Mouse (Mus musculus) bone marrow macrophage, adult 2 months (primary cell): ENCODE measurements around the gene Sema4a.

Source experiments
- CTCF ChIP-seq: IDR thresholded peaks from 2 replicates; pipeline ENCODE4 v1.5.1; 2012; ENCODE audit warnings: low read depth, mild to moderate bottlenecking, low read length, moderate library complexity
- POLR2A ChIP-seq: IDR thresholded peaks from 2 replicates; pipeline ENCODE4 v1.6.1; 2012; ENCODE audit warnings: mild to moderate bottlenecking, low read depth, low read length, borderline replicate concordance

DNA sequence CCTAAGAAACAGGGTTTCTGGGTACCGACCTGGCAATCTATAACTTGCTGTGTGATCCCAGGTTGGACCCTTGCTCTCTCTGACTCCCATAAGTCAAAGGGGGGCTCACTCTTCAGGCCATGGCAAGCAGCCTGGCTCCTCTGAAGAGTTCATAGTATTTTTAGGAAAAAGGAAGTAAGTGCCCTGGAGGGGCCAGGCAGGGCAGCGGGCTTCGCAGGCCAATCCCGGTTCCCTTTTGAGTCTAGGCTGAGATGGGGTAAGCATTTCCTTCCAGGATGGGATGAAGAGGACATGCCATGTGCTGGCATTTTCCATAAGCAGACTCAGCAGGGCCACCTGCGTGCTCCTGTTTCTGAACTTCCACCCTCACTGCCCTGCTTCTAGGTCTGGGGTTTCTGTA is 953 bp downstream of the Sema4a start:
- TF ChIP-seq CTCF (no peak), POLR2A (no peak)
